Mouse (Mus musculus) layer of hippocampus, adult 11-12 months (tissue): ENCODE measurements around the gene Tmem17.
A peak's percentile ranks its signal among the peaks of the same experiment; 100 is the strongest.

Experiments used
- DNase-seq: peaks from one replicate; pipeline ENCODE4 v3.0.0; 2022; ENCODE audit warnings: low spot score

Gene Tmem17

DNA sequence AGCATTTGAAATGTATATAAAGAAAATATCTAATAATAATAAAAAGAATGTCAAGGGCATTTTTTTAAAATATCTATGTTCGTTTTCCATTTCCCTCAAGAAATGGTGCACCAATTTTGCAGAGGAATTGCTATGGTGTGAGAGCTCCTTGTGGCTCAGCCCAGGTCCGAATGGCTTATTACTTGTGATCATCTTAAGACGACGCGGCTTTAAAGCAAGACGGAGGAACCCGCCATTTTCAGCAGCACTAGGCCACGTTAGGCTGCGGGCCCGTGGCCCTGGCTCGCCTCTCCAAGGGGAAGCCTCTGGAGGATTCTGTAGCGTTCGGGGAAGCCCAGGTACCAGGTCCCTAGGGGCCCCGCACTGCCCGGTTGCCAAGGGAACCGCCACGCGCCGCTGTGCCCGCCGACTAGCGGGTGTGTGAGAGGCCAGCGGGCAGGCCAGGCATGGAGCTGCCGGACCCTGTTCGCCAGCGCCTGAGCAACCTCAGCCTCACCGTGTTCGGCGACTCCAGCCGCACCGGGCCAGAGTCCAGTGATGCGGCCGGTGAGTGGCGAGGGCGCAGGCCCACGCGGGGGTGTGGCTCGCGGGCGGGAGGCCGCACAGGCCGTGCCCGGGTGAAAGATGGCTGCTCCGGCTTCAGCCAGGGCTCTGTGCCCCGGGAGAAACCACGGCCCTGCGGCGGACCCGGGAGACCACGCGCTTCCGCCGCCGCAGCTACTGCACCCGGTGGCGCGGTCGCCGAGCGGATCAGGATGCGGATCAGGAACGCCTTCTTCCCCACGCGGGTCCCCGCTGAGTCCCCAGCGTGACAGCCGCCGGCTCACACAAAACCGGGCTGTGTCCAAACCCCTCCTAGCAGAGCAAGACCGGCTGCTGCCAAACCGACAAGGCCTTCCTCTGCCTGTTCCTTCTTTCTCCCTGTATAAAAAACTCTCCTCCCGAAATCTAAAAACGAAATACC is at the start of gene Tmem17:
Gene Tmem17 (plus strand): TSS at position 51 of the 964 bp plus-strand sequence.
- peak; percentile 90 for DNase-seq

DNA sequence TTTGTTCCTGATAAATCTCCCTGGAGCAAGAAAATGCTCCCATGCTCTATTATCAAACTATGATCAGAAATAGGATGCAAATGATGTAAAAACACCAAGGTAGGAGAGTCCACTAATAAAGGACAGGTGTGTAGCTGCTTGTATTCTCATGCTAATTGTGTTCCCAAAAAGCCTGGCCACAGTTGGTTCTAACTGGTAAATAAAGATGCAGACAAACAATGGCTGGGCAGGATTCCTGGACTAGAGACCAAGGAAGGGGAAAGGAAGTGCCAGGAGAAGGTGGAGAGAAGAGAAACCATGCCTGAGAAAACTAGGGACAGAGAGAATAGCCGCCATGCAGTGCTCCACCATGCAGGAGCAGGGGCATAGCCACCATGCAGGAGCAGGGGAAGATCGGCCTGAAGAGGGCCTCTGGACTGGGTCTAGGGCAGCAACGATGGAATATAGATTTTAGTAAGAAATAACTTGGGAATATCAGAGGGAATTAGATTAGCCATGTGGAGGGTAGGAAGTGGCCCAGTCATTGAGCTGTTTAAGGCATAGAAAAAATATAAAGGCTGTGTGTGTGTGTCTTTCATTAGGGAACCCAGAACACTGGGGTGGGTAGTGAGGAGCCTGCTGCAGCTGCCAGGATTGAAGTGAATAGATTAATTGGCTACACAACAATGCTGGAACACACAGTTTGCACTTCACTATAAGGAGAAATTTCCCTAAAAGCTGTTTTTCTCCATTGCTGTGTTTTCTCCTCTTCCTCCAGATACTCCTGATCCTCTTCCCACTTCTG is 31.9 kb upstream of the Tmem17 start:
- no peak for DNase-seq

GRCm38 (mm10) chr11:22481639-22482361 is 30.1 kb upstream of the Tmem17 start:
- DNase-seq, result no peak

- DNase-seq, result no peak
Measured at GRCm38 (mm10) chr11:22482362-22482760, 29.5 kb upstream of the Tmem17 start.

DNA sequence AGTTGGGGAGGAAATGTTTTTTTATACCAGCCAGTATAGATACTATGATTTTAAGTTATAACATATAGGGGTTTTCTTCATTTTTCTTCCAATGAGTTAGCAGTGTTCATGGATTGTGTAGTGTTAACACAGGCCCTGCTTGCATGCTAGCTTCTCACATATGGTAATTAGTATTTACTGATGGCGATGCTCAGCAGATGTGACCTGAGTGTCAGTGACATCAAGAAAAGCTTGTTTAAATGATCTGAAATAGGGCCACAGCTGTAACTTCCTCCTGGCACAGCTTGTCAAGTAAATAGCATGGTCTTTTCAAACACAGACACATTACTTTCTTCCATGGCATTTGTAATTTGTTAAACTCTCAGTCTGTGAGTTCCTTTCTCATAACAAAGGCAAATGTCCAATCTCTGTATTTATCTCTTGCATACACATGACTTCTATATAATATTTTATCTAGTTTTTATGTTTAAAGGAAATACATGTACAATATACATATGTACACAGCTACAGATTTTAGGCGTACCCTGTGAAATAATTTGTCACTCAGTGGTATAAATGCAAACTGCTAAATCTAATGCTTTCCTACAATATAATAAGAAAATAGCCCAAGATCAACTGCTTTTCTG is 18.1 kb upstream of the Tmem17 start:
- no peak for DNase-seq

DNA sequence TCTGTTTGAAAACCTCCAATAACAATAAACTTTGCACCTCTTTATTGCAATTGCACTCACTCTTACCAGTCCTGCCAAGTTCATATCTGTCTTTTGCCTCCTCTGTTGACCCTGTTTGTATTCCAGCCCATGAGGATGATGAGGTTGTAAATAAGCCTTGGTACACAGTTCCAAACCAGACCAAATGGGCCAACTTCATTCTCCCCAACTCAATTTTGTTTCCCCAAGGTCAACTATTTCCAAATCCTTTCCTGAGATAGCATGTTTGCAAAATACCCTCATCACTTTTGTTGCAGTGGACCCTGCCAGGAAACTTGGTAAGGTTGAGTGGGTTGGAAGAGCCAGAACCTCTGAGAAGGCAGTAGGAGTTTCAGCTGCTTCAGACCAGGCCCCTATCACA is 16.9 kb upstream of the Tmem17 start:
- no peak for DNase-seq

DNA sequence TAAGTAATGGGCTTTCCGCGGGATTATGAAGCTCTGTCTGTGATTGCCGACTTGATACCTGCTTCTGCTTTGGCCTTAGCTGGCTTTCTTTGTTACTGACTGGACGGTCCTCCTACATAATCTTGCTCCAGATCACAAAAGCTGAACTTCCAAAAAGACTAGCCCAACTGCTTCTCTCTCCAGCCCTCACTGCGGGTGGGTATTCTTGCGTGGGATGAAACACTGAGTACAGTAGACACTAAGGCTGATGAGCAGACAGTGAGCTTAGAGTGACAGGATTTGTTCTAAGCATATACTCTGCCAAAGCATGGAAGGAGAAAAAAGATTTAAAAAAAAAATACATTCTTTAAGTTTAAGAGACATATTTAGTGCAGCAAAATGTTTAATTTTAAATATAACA is 12.5 kb upstream of the Tmem17 start:
- DNase-seq, result no peak

DNA sequence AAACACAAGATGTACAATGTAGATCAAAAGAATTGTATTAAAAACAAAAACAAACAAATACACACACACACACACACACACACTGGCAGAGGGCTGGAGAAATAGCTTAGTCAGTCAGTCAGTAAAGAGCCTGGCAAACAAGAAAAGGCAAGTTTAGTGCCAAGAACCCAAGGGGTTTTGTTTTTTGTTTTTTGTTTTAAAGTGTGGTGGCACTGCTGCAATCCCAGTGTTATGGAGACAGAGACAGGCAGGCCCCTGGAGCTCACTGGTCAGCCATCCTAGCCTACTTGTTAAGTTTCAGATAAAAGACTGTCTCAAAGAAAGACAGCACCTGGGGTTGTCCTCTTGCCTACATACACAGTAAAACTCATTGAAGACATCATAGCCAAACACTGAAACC is 12.0 kb upstream of the Tmem17 start:
- no peak for DNase-seq

GRCm38 (mm10) chr11:22500771-22501566 is 10.9 kb upstream of the Tmem17 start:
- DNase-seq, result no peak

GRCm38 (mm10) chr11:22513075-22513474 is 1.2 kb downstream of the Tmem17 start:
- DNase-seq, result no peak

- DNase-seq, result no peak
Measured at GRCm38 (mm10) chr11:22515061-22515460, 3.2 kb downstream of the Tmem17 start.

- no peak for DNase-seq
Measured at GRCm38 (mm10) chr11:22518445-22518844, 6.6 kb downstream of the Tmem17 start.

DNA sequence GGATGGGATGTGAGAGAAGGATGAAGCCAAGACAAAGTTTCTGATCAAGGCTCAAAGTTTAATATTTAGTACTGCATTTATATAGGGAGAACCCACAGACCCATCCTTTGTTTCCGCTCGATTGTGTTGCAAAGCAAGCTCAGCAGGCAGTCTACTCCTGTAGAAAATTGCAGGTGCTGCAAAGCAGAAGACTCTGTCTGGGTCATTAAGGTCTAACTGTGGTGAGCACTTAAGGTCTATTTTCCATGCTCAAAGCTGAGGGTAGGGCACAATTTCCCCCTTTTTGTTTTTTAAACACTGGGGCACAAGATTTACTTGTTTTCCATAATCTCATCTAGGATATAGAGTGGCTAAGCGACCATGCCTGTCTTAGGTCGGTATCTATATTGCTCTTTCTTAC is 8.4 kb downstream of the Tmem17 start:
- no peak for DNase-seq

GRCm38 (mm10) chr11:22524606-22525005 is 12.7 kb downstream of the Tmem17 start:
- DNase-seq, result no peak

DNA sequence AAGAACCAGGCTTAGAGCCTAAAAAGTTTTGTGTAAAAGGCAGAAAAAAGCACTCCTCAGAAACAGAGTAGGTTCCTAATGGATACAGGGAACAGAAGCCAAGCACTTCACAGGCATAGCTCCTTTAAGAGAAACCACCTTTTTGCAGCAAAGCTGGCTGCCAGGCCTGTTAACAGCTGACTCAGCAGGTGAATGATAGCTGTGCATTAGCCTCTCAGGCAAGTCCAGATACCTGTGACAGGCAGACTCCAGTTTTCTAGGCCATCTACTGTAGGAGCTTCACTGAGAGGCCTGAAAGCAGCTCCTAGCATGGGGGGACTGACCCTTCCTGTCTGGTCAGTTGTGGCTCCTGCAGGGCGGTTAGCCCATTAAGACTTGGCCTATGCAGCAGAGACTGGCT is 28.7 kb downstream of the Tmem17 start:
- DNase-seq, result no peak

- DNase-seq, result no peak
Measured at GRCm38 (mm10) chr11:22560061-22560460, 48.2 kb downstream of the Tmem17 start.

- peak; percentile 82 for DNase-seq
Measured at GRCm38 (mm10) chr11:22560503-22561328, 48.8 kb downstream of the Tmem17 start.

DNA sequence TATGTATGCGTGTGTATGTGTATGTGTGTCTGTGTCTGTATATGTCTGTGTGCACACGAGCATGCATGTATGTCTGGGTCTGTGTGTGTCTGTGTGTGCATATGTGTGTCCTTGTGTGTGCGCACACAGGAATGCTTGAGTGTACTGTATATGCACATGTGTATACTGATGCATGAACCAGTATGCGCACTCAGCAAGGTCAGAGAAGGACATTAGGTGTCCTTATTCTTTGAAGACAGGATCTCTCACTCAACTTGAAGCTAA is 49.4 kb downstream of the Tmem17 start:
- no peak for DNase-seq

DNA sequence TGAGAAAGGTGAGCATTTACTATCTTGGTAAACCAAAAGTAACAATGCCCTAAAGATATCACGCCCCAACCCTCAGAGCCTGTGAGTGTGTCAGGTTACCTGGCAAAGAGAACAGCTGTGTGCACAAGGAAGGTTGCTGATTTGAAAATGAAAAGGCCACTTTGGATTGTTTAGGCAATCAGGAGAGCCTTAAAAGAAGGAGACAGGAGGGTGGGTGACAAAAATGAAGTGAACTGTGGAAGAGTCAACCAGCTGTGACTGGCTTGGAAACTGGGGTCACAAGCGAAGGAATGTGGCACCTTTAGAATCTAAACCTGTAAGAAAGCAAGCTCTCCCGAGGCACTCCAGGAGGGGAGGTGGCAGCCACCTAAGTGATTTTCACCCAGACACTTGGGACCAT is 51.8 kb downstream of the Tmem17 start:
- DNase-seq, result no peak

GRCm38 (mm10) chr11:22564676-22565075 is 52.8 kb downstream of the Tmem17 start:
- DNase-seq, result no peak
